Mouse (Mus musculus): ENCODE data around the gene Zfp697. TPM values are rescaled to one million over a fixed set of nuclear protein-coding genes. Genes with fewer than 3 reads are reported as not detected.
"Not testable (repeated sequence)": the region's sequence is repeated elsewhere in the genome, so short reads cannot be mapped to it uniquely, and the experiment has no call there.

Gene Zfp697
- not detected in 2 replicates for polyA plus RNA-seq (2012; ENCODE audit: insufficient read depth, low replicate concordance)

- H3K4me1 ChIP-seq = peaks cover 26% of the 10 kb centered on the region
- peaks cover 73% of the 10 kb centered on the region for H3K27me3 ChIP-seq (replicated peaks)
- no peak for TF ChIP-seq GATA1 (IDR thresholded peaks at IDR 0.05; ENCODE audit: borderline replicate concordance, low read length)
- no peak for TF ChIP-seq FLI1 (IDR thresholded peaks at IDR 0.05; ENCODE audit: low read length)
- H3K4me3 ChIP-seq (replicated peaks) = peak within 1 kb of the TSS; percentile 91
- H3K36me3 ChIP-seq (replicated peaks; ENCODE audit: low read length) = no peaks in the 10 kb centered on the region
- H3K9me3 ChIP-seq = no peaks in the 10 kb centered on the region
Observed at GRCm38 (mm10) chr3:98382246-98382939, at the start of gene Zfp697. Gene Zfp697 (plus strand): TSS chr3:98382461.

DNA sequence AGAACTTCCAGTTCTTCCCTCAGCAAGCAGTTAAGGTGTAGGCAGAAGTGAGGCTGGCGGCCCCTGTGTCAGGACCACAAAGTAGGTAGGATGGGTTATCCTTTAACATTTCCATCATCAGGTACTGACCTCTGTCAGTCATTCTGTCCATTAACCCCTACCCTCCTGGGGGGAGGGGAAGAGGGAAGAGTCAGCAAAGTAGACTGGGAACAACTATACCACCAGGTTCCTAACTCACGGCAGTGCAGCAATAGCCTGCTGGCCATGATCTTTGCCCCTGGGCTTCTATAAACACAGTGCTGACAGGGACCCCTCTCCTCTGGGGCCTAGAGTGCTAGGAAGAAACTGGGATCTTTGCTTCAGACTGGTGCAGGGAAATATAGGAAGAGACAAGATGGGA lies 48.3 kb upstream of the Zfp697 start:
- Histone ChIP-seq H3K4me1 (peaks cover 41% of the 10 kb centered on the region), H3K9me3 (no peaks in the 10 kb centered on the region)

DNA sequence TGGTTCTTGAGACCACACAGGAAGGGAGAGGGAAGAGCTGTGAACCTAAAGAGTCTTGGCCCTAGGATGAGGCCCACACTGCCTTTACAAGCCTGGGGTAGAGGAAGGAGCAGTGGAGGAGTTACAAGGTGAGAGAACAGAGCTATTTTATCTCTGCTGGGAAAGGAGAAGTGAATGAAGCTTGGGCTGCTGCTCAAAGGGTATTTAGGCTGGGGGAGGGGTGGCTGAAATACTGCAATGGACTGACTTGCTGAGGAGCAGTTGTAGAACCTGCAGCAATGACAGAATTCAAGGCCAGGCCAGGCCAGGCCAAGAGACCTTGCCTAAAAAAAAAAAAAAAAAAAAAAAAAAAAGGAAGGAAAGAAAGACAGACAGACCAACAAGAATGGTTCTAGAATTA lies 46.9 kb upstream of the Zfp697 start:
- Histone ChIP-seq H3K4me3 (replicated peaks) (no peak overlapping the region), H3K27me3 (replicated peaks) (peaks cover 10% of the 10 kb centered on the region), H3K36me3 (replicated peaks; ENCODE audit: low read length) (peaks cover 43% of the 10 kb centered on the region), H3K4me1 (peaks cover 50% of the 10 kb centered on the region), H3K9me3 (no peaks in the 10 kb centered on the region)
- TF ChIP-seq FLI1 (IDR thresholded peaks at IDR 0.05; ENCODE audit: low read length) (no peak), GATA1 (IDR thresholded peaks at IDR 0.05; ENCODE audit: borderline replicate concordance, low read length) (no peak)

More for the DNA sequence above, 48.3 kb upstream of the Zfp697 start:
- H3K4me3 ChIP-seq (replicated peaks) = no peak overlapping the region
- TF ChIP-seq GATA1 (IDR thresholded peaks at IDR 0.05; ENCODE audit: borderline replicate concordance, low read length) (no peak), FLI1 (IDR thresholded peaks at IDR 0.05; ENCODE audit: low read length) (no peak)
- peaks cover 54% of the 10 kb centered on the region for H3K36me3 ChIP-seq (replicated peaks; ENCODE audit: low read length)
- H3K27me3 ChIP-seq (replicated peaks) = peaks cover 3% of the 10 kb centered on the region

GRCm38 (mm10) chr3:98335886-98336285 lies 46.4 kb upstream of the Zfp697 start:
- Histone ChIP-seq H3K9me3 (no peaks in the 10 kb centered on the region), H3K27me3 (replicated peaks) (peaks cover 11% of the 10 kb centered on the region), H3K36me3 (replicated peaks; ENCODE audit: low read length) (peaks cover 40% of the 10 kb centered on the region), H3K4me3 (replicated peaks) (peak overlapping the region; percentile 23), H3K4me1 (peaks cover 50% of the 10 kb centered on the region)
- no peak for TF ChIP-seq FLI1 (IDR thresholded peaks at IDR 0.05; ENCODE audit: low read length)
- TF ChIP-seq GATA1 (IDR thresholded peaks at IDR 0.05; ENCODE audit: borderline replicate concordance, low read length) = no peak

- Histone ChIP-seq H3K27me3 (replicated peaks) (peaks cover 11% of the 10 kb centered on the region), H3K36me3 (replicated peaks; ENCODE audit: low read length) (peaks cover 31% of the 10 kb centered on the region), H3K4me3 (replicated peaks) (no peak overlapping the region), H3K4me1 (peaks cover 50% of the 10 kb centered on the region), H3K9me3 (no peaks in the 10 kb centered on the region)
- TF ChIP-seq GATA1 (IDR thresholded peaks at IDR 0.05; ENCODE audit: borderline replicate concordance, low read length) (no peak), FLI1 (IDR thresholded peaks at IDR 0.05; ENCODE audit: low read length) (no peak)
Observed at GRCm38 (mm10) chr3:98336661-98337654, 45.3 kb upstream of the Zfp697 start.

GRCm38 (mm10) chr3:98338584-98339041 lies 43.6 kb upstream of the Zfp697 start:
- TF ChIP-seq GATA1 (IDR thresholded peaks at IDR 0.05; ENCODE audit: borderline replicate concordance, low read length) (no peak), FLI1 (IDR thresholded peaks at IDR 0.05; ENCODE audit: low read length) (no peak)
- Histone ChIP-seq H3K27me3 (replicated peaks) (peaks cover 13% of the 10 kb centered on the region), H3K4me3 (replicated peaks) (peak overlapping the region; percentile 89), H3K4me1 (peaks cover 50% of the 10 kb centered on the region), H3K36me3 (replicated peaks; ENCODE audit: low read length) (peaks cover 15% of the 10 kb centered on the region), H3K9me3 (no peaks in the 10 kb centered on the region)

GRCm38 (mm10) chr3:98339097-98339705 lies 43.1 kb upstream of the Zfp697 start:
- H3K36me3 ChIP-seq (replicated peaks; ENCODE audit: low read length) = peaks cover 11% of the 10 kb centered on the region
- no peak for TF ChIP-seq FLI1 (IDR thresholded peaks at IDR 0.05; ENCODE audit: low read length)
- no peak for TF ChIP-seq GATA1 (IDR thresholded peaks at IDR 0.05; ENCODE audit: borderline replicate concordance, low read length)
- no peaks in the 10 kb centered on the region for H3K9me3 ChIP-seq
- H3K4me3 ChIP-seq (replicated peaks) = peak overlapping the region; percentile 89
- H3K4me1 ChIP-seq = peaks cover 50% of the 10 kb centered on the region
- H3K27me3 ChIP-seq (replicated peaks) = peaks cover 13% of the 10 kb centered on the region

- Histone ChIP-seq H3K27me3 (replicated peaks) (peaks cover 13% of the 10 kb centered on the region), H3K4me1 (peaks cover 50% of the 10 kb centered on the region), H3K4me3 (replicated peaks) (peak within 1 kb of the TSS; percentile 89)
- not testable (repeated sequence) for H3K9me3 ChIP-seq; H3K36me3 ChIP-seq (replicated peaks; ENCODE audit: low read length)
Observed at GRCm38 (mm10) chr3:98339706-98340109, 42.6 kb upstream of the Zfp697 start, which contains the start of gene Phgdh. Gene Phgdh (minus strand): TSS chr3:98339990.

DNA sequence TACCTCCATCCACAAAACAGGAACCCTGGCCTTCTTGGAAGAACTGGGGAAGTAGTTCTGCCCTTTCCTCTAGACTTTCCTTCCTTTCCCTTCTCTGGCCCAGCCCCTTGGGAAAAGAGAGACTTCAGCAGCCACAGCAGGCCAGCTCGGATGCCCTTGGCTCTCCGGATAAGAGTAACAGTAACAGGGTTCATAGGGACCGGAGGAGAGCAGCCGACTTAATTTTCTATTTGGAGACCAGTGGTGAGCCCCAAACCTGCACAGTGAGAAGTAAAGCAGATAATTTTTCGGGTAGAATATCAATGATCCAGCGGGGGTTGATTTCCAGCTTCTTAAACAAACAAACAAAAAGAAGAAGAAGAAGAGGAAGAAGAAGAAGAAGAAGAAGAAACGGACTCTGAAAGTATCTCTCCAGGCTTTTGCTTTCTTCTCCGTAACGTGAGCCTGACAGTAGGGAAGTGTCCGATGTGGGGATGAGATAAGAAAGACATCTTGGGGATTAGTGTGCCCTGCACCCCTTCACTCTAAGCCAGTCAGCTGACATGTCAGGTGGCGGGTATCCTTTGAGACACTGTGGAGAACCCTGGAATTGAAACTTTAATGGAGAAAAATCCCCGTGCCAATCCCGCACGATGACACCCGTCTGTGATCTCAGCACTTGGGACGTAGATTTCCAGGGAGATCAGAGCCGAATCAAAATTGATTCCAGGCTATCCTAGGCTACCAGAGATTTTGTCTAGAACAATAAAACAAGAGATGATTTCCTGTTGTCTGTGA lies 41.3 kb upstream of the Zfp697 start:
- Histone ChIP-seq H3K9me3 (0 out of 2 replicates have a peak, but pooled peaks cover 8% of the 10 kb centered on the region), H3K36me3 (replicated peaks; ENCODE audit: low read length) (no peaks in the 10 kb centered on the region), H3K4me1 (peaks cover 39% of the 10 kb centered on the region), H3K27me3 (replicated peaks) (peaks cover 17% of the 10 kb centered on the region), H3K4me3 (replicated peaks) (no peak overlapping the region)
- no peak for TF ChIP-seq GATA1 (IDR thresholded peaks at IDR 0.05; ENCODE audit: borderline replicate concordance, low read length)
- TF ChIP-seq FLI1 (IDR thresholded peaks at IDR 0.05; ENCODE audit: low read length) = no peak

Data from megakaryocyte, embryonic 14.5 days (primary cell).